Mouse (Mus musculus): ENCODE measurements around the gene Gm20388.

DNA sequence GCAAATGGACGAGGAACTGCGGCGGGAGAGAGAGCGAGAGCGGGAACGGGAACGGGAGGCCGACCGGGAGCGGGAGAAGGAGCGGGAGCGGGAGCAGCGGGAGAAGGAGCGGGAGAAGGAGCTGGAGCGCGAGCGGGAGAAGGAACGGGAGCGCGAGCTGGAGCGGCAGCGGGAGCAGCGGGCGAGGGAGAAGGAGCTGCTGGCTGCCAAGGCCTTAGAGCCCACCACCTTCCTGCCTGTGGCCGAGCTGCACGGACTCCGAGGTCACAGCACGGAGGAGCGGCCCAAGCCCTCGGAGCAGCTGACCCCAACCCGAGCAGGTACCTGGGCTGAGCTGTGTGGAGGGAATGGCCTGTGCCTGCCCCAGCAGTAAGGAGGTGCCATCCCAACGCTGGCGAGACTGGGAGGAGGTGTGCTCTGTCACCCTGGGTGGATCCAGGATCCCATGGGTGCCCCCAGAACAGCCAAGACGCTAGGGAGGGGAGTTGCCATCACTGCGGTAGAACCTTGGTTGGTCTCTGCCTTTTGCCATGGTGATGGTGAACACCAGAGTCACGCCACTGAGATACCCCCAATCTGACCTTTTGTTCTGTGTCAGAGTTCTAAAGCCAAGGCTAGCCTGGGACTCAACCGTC lies 657.6 kb downstream of the Gm20388 start:
- TF ChIP-seq CHD2 (IDR thresholded peaks at IDR 0.05; ENCODE audit: low read depth, low read length) (no peak), HCFC1 (IDR thresholded peaks at IDR 0.05; ENCODE audit: borderline replicate concordance, insufficient read depth, low read length) (no peak)
